Mouse (Mus musculus) lung, adult 2 months (tissue): ENCODE results near the gene BC049715.

Experiments used
- CTCF ChIP-seq: fragments of 200-500 bp; IDR thresholded peaks from 2 replicates; pipeline ENCODE4 v1.5.1; 2011; ENCODE audit warnings: mild to moderate bottlenecking, low read length, control low read depth; ENCODE audit not compliant: insufficient read depth
- POLR2A ChIP-seq: fragments of 200-500 bp; IDR thresholded peaks from 2 replicates; pipeline ENCODE4 v1.6.1; 2011; ENCODE audit warnings: low read depth, mild to moderate bottlenecking, control low read depth, low read length, borderline replicate concordance; ENCODE audit errors: extremely low read depth

DNA sequence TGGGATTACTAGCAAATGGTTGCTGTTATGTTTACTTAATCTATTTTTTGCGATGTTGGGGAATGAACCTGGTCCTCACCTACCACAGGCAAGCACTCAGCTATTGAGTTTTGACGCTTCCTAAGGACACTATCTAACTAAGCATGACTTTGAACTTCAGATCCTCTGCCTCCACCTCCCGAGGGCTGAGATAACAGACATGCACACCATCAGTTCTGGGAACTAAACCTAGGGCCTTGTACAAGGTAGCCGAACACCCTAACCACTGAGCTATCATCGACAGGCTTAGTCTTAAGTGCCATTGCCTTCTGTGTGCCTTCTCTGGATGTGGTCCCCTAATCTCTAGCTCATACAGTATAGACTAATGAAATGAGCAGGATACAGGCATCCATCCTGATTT, 37.9 kb downstream of the BC049715 start:
- TF ChIP-seq POLR2A: no peak
- no peak for TF ChIP-seq CTCF
